Mouse (Mus musculus) embryonic fibroblast, embryonic 13.5 days (primary cell): ENCODE data around the gene Rho.

Source experiments
- CTCF ChIP-seq: IDR thresholded peaks from 2 replicates; pipeline ENCODE4 v1.5.1; 2011; ENCODE audit warnings: mild to moderate bottlenecking, control low read depth, low read length, moderate library complexity, borderline replicate concordance; ENCODE audit not compliant: insufficient read depth
- POLR2A ChIP-seq: IDR thresholded peaks from 2 replicates; pipeline ENCODE4 v1.6.1; 2011; ENCODE audit warnings: low read depth, mild to moderate bottlenecking, control low read depth, low read length, moderate library complexity

GRCm38 (mm10) chr6:115916611-115917010 lies 14.9 kb upstream of the Rho start:
- no peak for TF ChIP-seq POLR2A
- TF ChIP-seq CTCF = no peak
